Mouse (Mus musculus) cerebellum, postnatal 36 days (tissue): Measurements from ENCODE around the gene Tulp4.

ENCODE experiments used
- DNase-seq, 2 experiments: peaks; one replicate each; pipeline ENCODE4 v3.0.0; 2021 to 2022; ENCODE audit warnings: mixed read lengths in 2 of 2

Gene Tulp4

DNA sequence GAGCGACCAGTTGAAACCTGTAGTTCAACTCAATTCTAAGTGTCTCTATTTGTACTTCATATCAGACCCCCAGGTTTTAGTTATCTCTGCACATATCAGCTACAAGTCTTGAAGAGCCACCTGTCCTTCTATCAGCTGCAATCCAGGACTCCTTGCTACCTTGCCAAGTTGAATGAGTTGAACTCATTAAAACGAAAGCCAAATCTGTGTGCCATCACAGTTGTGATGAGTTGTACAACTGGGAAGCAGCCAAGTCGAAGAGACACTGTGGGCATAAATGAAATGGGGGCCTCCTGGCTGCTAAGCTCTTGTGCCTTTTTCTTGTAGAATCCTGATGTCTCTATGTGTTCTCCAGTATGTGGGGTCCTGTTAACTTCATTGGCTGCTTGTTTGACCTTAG, 19.2 kb downstream of the Tulp4 start:
- peak in 1 of 2 experiments; percentile 38 for DNase-seq

DNA sequence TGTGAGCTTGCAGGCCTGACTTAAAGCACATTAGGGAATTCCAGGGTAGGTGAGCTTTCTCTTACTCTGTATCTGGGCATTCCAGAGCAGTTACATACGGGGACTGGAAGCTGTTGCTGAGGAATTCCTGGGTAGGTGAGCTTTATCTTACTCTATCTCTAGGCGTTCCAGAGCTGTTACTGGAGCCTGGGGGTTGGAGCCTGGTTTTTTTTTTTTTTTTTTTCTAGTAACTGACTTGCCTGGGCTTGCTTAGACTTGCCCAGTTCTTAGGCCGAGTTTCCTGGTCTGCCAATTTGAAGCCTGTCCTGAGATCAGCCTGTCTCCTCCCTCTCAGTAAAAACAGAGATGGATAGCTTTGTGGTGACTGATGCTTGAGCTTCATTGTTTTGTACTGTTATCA, 21.8 kb downstream of the Tulp4 start:
- no peak for DNase-seq

DNA sequence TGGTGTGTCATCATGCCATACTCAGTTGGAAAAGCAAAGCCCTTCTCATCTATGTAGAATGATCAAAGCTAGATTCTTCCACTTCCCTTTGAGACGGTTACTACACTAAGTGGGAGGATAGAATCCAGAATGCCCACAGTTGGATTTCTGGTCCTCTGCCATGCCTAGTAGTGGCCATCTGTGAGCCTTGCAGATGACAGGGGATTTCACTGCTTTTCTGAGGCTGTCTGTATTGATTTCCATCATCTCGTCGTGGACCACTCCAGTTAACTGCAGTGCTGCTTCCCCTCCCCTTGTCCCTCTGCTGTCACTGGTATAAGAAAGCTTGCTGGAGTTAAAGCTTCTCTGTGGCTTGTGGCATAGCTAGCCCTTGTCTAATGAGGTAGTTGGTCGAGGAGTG, 23.1 kb downstream of the Tulp4 start:
- DNase-seq = peak; percentile 89 to 95

DNA sequence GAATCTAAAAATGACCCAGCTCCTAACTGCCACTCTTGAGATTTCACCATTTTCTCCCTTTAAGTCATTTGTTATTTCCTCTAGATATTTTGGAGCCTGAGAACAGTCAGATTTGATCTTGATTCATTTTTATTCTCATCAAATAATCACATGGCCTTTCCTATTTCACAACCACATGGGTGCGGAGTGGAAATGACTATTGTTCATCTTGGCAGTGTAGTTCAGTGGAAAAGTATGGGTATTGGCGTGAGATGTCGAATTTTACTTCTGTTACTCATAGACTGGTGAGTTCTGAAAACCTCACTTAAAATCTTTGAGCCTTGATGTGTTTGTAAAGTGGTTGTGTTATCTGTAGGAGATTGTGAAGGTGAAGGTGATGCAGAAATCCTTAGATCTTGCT, 24.8 kb downstream of the Tulp4 start:
- no peak for DNase-seq

DNA sequence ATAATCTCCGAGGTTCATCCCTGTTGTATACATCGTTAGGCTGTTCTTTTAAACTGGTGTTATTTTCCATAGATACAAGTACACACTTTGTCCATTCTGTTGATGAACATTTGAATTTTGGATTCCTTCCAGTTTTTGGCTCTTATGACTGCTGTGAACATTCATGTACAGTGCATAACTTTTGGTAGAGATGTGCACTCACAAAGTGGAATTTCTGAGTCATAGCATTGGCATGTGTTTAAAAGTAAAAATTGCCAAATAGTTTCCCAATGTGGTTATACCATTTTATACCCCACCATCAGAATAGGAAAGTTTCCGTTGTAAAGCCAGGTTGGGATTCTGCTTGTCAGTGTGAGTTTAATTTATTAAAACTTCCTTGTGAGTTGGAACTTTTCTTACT, 34.6 kb downstream of the Tulp4 start:
- DNase-seq = no peak

DNA sequence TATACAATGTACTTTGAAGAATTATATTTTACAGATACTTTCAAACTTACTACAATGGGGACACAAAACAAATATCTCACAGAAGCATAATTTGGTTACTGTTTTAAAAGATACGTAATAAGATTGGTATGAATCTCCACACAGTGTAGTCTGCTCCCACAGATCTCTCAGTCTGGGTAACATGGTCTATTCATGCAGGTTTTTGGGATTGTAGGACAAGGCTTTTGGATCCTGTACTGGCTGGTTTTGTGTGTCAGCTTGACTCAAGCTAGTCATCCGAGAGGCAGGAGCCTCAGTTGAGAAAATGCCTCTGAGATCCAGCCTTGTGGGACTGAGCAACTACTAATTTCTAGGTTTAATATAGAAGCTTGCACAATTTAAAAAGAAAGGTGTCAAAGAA, 35.1 kb downstream of the Tulp4 start:
- no peak for DNase-seq

DNA sequence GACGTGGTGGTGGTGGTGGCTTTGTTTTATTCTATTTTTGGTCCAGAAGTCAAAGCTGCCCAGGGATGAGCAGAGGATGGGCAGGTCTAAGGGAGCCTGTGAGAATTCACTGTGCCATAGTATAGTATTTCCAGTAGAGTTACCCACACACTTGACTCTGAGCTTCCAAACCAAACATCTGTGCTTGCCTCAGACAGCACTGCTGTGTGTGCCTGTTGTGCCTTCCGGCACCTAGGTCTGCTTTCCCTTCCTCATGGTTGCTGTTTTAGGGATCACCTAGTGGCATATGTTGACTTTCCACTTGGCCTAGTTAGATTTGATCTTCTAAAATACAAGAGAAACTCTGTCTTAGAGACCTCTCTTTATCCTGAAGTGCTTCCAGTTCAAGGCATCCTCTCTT, 39.0 kb downstream of the Tulp4 start:
- no peak for DNase-seq

DNA sequence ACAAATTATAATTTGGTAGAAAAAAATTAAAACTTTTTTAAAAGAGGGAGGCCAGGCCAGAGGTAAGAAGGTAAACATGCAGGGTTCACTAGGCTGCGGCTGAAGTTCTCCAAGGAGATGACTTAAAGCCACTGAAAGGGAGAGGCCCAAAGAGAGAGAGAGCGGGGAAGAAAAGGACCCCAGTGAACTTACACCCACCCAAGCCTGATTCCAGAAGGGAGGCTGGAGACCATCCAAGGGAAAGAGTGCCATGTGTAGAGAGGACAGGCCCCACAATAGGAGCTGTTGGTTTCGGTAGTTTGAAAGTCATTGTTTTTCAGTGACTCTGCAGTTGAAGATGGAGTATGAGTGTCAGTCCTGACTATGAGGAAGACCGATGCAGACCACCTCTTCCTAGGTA, 46.7 kb downstream of the Tulp4 start:
- no peak for DNase-seq

DNA sequence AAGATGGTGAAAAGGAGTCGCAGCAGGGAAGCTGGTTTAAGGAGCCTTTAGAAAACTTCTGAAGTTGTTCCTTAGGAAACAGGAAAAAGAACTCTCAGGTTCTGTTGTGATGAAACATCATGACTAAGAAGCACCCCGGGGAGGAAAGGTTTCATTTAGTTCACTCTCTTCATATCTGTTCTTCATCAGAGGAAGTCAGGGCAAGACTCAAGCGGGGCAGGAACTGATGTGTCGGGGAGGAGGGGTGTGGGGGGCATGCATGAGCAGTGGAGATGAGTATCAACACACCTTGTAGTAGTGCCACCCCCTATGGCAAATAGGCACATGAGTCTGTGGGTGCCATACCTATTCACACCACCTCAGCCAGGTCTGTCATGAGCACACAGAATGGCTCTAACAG, 47.3 kb downstream of the Tulp4 start:
- DNase-seq = no peak

DNA sequence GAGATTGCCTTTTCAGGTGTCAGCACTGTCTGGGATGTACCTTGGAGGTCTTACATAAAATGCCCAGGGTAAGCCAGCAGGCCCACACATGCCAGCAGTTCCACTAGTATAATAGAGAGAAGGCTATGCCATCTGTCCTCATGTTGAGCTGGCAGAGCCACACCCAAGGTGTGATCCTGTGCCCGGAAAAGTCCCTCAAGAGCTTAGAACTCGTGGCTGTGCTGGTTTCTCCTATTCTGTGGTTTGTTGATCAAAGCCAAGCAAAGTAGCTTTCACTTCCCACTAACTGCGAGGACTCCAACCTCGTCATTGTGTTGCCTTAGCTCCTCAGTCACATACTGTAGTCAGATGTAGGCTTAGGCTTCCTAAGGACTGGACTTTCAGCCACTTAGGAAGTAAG, 48.1 kb downstream of the Tulp4 start:
- peak; percentile 40 to 44 for DNase-seq

DNA sequence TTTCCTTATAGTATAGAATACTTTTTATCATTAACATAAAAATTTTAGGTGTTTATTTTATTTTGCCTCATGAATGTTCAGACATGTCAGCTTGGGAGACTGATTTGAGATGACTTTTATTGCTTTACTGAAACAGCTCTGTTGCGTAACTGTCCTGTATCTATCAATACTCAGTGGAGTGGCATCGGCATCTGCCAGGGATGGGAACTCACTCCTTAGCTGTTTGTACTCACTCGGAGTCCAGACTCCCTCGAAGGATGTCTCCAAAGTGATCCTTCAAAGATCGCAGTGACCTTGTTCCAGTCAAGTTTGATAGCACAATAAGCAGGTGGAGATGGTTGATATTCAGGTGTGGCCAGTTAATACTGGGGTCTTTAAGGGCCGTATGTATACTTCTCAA, 54.3 kb downstream of the Tulp4 start:
- DNase-seq = no peak

DNA sequence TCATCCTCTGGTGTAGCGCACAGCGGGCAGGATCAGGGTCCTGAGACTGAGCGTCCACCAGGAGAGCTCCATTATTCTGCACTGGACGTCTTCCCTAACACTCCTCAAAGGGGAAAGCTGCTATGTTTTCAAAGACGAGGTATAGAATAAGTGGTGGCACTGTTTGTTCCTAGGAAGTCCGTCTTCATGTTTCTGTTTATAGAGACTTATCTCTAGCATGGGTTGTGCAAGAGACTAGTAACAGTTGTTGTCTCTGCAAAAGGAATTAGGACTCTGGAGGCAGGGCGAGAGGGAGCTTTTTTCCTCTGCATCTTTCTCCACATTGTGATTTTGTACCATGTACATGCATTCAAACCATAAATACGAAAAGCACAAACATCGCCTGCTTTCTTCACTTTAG, 55.7 kb downstream of the Tulp4 start:
- no peak for DNase-seq

DNA sequence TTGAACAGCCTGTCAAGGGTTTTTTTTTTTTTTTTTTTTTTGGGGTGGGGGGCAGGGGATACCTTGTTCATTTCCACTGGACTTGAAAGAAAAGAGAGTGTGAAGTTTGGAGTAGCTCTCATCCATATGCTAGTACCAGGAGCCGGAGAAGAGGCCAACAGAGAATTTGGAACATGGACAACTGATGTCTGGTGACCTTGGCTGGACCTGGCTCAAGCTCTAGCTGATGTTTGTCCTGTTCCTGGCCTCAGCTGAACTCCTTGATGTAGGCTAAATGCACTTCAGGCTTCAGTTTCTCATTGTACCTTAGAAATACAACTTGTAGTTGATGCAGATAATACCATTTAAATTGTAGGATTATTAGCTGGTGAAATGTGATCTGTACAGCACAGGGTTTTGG, 56.5 kb downstream of the Tulp4 start:
- peak in 1 of 2 experiments; percentile 34 for DNase-seq

DNA sequence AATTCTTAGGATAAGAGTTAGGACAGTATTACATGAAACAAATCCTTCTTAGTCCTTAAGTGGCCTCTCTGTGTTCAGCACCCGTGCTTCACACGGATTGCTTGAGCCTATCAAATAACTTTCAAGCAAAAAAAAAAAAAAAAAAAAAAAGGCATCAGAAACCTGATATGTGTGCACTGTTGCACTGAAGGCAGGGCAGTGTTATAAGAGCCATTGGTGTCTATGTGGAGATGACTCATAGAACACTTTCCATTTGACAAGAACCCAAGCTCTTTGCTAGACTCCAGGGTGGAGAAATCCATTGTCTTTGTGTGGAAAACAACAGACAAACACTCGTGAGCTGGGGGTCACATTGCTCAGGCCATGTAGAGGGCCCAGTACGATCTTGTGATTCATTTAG, 58.7 kb downstream of the Tulp4 start:
- no peak for DNase-seq

DNA sequence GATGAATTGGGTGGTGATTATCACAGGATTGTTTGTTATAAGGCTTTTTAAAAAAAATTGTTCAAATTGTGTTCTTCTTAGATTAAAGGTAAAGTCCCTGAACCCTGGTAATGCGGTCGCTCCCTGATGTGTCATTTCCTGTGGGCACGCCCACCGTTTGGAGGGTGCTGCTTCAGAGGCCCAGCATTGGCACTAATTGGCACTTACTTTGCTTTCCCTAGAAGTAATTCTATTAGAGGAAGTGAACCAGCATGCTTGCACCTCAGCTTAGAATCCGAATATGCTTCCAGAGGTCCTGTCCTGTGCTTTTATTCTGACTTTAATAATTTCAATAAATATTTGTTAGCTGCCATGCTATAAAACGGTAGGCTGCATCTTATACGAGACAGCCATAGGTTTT, 66.2 kb downstream of the Tulp4 start:
- no peak for DNase-seq

DNA sequence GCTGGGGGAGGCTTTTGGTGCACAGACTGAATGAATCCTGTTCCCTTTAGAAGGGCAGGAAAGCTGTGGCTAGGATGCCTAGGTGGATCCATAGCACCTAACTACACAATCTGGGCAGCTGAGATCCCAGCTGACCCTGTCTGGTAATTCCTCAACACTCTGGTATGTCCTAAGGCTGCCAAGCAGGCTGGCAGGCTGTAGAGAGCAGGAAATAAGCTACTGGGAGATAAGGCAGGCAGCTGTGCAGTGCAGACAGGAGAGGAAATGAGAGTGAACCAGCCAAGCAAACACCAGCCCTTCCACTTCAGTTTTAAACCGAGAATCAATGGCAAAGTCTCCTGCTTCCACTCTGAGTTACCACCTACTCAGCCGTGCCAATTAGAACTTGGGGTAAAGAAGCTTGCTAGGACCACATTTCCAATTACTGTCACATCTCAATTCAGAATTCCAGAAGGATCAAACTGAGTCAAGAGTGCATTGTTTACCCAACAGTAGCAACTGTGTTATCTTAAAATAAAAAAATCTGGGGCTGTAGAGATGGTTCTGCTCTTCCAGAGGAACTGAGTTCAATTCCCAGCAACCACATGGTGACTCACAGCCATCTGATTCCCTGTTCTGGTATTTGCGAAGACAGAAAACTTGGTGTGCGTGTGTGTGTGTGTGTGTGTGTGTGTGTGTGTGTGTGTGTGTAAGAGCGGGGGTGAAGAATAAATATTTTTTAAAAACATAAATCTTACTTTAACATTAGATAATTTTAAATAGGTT, 66.9 kb downstream of the Tulp4 start:
- DNase-seq = no peak

DNA sequence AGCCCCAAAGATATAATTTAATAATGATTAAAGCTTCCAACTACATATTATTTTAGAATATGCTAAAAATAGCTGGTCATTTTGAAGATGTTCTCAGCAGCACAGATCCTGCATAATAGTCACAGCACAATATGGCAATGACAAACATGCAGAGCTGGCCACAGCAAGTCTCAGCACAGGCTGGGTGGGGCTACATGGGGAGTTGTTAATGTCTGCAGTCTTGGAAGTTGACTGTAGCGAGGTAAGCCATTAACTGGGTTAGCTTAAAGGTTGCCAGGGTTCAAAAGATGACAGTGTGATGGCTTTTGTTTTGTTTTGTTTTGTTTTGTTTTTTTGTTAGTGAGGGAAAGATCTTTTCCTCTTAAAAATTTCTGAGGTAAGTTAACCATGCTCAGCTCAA, 68.3 kb downstream of the Tulp4 start:
- DNase-seq = no peak

DNA sequence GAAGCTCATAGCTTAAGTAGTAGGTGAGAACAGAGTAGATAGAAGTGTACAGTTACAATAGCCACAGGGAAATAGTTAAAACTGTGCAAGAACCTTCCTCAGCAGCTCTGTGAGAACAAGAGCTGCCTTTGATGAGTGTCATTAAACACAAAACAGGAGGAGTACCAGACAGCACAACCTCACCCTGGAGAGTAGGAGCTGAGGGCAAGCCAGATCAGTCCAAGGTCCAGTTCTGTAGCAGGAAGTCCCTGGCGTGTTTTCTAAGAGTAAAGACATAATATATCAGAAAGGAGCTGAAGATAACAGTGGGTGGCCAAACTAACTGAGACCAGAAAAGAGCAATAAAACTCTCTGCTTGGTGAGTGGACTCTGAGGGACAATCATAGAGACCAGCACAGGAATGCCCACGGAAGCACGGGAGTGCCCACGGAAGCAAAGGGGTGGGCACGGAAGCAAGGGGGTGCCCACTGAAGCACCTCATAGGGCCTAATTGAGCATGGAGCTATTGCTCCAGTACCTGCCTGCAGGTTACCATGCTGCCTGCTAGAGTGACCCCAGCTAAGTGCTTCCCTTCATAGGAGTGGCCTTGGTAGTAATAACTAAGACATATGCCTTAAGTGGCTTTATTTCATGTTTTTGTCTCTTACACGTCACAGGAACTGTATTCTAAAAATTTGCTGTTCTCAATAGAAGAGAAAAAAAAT, 72.5 kb downstream of the Tulp4 start:
- DNase-seq = no peak

DNA sequence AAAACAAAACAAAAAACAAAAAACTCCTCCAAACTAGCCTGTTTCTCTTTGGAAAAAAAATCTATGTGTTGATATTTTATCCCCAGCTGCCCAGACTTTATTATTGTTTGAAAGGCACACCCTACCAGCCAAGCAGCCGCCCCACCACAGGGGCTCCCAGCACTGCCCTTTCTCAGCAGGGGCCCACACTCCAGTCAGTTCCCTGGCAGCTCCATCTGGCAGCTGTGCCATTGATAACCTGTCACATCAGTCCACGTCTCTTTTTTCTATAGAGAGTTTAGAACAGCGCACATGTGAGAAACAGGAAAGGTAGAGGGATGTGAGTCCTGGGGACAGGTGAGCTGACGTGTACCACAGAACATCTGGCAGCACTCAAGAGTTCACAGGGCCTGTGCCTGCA, 73.2 kb downstream of the Tulp4 start:
- DNase-seq = no peak

DNA sequence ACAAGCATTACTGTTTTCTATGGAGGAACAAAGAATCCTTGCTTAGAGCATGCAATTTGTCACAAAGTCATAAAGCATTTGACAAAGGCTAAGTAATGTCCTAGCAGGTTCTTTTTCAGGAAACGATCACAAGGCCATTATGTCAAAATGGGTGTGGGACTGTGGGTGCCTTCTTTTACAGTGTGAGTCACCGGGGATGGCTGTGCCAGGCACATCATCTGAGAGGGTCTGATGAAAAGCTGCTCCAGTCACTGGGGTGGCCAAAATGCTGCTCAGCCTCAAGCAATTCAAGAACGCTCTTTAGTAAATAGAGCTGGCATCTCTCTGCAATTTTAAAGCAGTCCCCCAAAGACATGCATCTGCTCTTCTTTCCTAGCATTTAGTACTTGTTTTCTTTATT, 74.2 kb downstream of the Tulp4 start:
- no peak for DNase-seq

DNA sequence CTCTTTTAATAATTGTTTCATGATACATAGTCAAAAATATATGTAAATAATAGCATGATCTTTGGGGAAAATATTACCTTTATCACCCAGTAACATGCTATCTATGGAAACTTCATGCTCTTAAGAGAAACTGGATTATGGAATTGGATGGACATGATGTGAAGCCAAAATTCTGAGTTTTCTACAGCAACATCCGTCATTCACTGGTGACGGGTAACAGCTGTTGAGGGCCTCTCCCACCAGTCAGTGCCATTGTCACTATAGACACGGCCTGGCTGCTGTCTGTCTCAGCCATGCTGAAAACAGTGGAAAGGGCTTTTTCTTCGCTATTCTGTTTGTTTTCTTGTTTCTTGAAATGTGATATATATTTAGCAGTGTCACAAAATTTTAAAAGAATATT, 76.5 kb downstream of the Tulp4 start:
- DNase-seq = no peak

DNA sequence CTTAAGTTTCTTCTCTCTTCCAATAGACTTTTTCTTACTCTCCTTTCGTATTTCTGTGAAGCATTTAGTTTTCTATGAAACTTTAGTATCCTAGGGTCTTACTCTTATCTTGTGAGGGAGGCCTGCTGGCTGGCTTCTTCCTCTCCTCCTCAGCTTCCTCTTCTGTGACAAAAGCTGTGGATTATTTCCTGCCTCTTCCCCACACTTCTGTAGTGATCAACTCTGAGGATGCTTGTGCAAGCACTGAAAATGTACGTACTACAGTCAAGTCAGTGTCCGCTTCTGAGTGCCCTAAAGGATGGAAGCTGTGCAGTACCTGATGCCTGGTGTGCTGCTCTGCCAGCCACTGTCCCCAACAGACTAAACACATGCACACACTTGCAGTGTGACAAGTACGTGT, 80.4 kb downstream of the Tulp4 start:
- no peak for DNase-seq

DNA sequence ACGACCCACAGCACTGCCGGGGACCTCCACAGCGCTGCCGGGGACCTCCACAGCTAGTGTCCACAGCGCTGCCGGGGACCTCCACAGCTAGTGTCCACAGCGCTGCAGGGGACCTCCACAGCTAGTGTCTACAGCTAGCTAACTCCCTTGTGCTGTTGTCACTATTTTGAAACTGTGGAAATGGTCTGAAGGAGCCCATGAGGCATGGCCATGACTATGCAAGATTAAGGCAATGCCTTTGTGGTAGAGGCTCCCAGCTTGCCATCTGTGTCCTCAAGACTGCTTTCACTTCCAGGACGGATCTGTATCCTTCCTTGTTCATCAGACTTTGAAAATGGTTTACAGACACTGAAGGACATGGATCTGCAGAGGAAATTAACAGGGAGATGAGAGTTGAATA, 80.9 kb downstream of the Tulp4 start:
- DNase-seq = no peak

DNA sequence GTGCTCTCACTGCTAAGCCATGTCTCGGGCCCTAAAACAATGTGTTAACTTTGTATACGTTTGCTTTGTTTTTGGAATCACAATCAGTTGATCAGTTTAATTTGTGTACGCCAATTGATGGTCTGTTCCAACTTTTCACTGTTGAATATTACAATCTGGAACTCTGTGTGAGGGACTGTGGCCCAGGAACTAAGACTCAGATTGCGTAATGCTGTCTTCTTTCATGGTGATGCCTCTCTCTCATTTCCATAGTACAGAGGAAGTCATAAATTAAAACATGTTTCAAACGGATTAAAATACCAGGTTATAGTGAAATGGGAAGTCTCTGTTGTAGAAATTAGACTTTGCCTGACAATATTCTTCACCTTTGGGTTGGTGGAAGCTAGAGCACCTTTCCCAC, 83.0 kb downstream of the Tulp4 start:
- no peak for DNase-seq

DNA sequence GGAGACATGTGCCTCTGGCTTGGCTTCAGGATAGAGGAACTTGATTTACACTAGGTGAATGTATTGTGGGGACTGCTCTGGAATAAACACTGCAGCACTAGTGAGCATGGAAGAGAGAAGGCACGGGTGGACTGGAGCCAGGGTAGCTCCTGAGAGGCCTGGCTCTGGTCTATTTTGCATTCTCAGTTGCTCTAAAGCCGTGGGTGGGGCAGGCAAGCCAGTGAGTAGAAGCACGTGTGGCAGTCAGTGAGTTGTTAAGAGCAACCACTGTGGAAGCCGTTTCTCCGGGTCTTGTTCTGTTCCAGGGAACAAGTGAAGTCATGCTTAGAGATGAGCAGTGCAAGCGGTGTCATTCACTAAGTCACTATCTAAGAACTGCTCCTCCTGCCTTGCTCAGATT, 86.0 kb downstream of the Tulp4 start:
- DNase-seq = no peak
